Mouse (Mus musculus) lung, adult 2 months (tissue): ENCODE measurements around the gene Cemip2.

ENCODE experiments used
- CTCF ChIP-seq: fragments of 200-500 bp; IDR thresholded peaks from 2 replicates; pipeline ENCODE4 v1.5.1; 2011; ENCODE audit warnings: mild to moderate bottlenecking, low read length, control low read depth; ENCODE audit not compliant: insufficient read depth
- POLR2A ChIP-seq: fragments of 200-500 bp; IDR thresholded peaks from 2 replicates; pipeline ENCODE4 v1.6.1; 2011; ENCODE audit warnings: low read depth, mild to moderate bottlenecking, control low read depth, low read length, borderline replicate concordance; ENCODE audit errors: extremely low read depth

DNA sequence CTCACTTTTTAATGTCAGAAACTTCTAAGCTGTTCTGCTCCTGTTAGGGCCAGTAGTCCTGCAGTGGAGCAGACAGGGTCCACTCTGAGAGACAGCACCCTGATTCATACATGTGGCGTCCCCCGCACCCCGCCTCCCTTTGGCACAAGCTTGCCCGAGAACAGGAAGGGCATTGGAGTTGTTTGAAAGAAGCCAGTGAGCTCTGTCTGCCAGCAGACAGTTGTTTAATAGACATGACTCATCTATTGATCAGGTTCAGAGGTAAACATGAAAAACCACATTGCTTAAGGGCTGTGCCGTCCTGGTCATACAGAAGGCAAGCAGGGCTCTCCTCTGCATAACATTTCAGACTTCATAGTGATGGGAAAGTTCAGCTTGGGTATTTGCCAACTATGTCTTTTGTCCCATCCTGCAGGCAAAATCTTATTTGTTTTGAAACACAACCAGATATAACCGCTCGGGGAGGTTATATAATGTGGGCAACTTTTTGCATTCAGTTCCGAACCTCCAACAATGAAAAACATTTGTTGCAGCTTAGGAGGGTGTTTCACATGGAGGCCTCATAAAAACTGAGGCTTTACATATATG is 36.4 kb downstream of the Cemip2 start:
- TF ChIP-seq CTCF (no peak), POLR2A (no peak)
